9 mouse cellular contexts compared by ENCODE assay signal in genomic region chr8:45885775-45886174, GRCm38 (mm10). TPM values are rescaled to one million over a fixed set of nuclear protein-coding genes. Genes with fewer than 3 reads are reported as not detected.
A peak's percentile ranks its signal among the peaks of the same experiment; 100 is the strongest.
DNase-seq lines count a peak whose midpoint lies in the region; ATAC-seq and TF ChIP-seq lines count a peak whose summit lies in the region.
"Had no signal": no experiment of that assay in that cellular context is flagged by ENCODE, and none has a peak within 500 bp of the region (broad histone marks: within the 10 kb centered on the region; RNA-seq: fewer than 3 reads in every experiment).

No protein-coding gene starts in this region.

- no peaks in the 10 kb centered on the region for H3K9me3 ChIP-seq in heart, embryonic 12.5 days (replicated peaks)
- no peaks in the 10 kb centered on the region for H3K9me3 ChIP-seq in forebrain, embryonic 11.5 days (ENCODE audit: control insufficient read depth, low read length)
- H3K9me3 ChIP-seq in intestine, postnatal 0 days (ENCODE audit: control insufficient read depth): no peaks in the 10 kb centered on the region
- no peaks in the 10 kb centered on the region for H3K9me3 ChIP-seq in neural tube, embryonic 11.5 days (ENCODE audit: control insufficient read depth, low read length)

- peak overlapping the region; percentile 96 for H3K27ac ChIP-seq in heart, embryonic 12.5 days (ENCODE audit: poor library complexity, severe bottlenecking)
- no peak overlapping the region for H3K27ac ChIP-seq in forebrain, embryonic 11.5 days (ENCODE audit: low read depth, low read length)
- peak overlapping the region; percentile 64 for H3K27ac ChIP-seq in intestine, postnatal 0 days (ENCODE audit: low read depth, low read length)
- H3K27ac ChIP-seq in neural tube, embryonic 11.5 days (ENCODE audit: low read depth, low read length): no peak overlapping the region

- peak overlapping the region; percentile 64 for H3K4me3 ChIP-seq in heart, embryonic 12.5 days
- peak overlapping the region; percentile 31 for H3K4me3 ChIP-seq in forebrain, embryonic 11.5 days (ENCODE audit: low read depth, low read length)
- peak overlapping the region; percentile 35 for H3K4me3 ChIP-seq in intestine, postnatal 0 days (ENCODE audit: low read depth, low read length)
- H3K4me3 ChIP-seq in neural tube, embryonic 11.5 days (ENCODE audit: low read depth, low read length): peak overlapping the region; percentile 36

- H3K9ac ChIP-seq in heart, embryonic 12.5 days: peak overlapping the region; percentile 84
- no peak overlapping the region; the same call in 1 of the 2 replicates for H3K9ac ChIP-seq in forebrain, embryonic 11.5 days (ENCODE audit: low read length)
- 0 out of 2 replicates have a peak overlapping the region, but pooled peaks have one; percentile 18 for H3K9ac ChIP-seq in intestine, postnatal 0 days (ENCODE audit: low read depth, low read length)
- peak overlapping the region; percentile 15; the same call in 1 of the 2 replicates for H3K9ac ChIP-seq in neural tube, embryonic 11.5 days (ENCODE audit: low read length)

- peak overlapping the region; percentile 72 for H3K4me2 ChIP-seq in heart, embryonic 12.5 days
- H3K4me2 ChIP-seq in forebrain, embryonic 11.5 days (ENCODE audit: low read depth, low read length, severe bottlenecking): peak overlapping the region; percentile 59
- peak overlapping the region; percentile 68 for H3K4me2 ChIP-seq in intestine, postnatal 0 days (replicated peaks; ENCODE audit: low read depth)
- peak overlapping the region; percentile 73 for H3K4me2 ChIP-seq in neural tube, embryonic 11.5 days (ENCODE audit: low read depth)

- WGBS in heart, embryonic 12.5 days: 5% methylated on average over 2 of the region's 2 CpGs
- WGBS in forebrain, embryonic 11.5 days: 31% methylated on average over 2 of the region's 2 CpGs
- 30% methylated on average over 2 of the region's 2 CpGs for WGBS in intestine, postnatal 0 days
- WGBS in neural tube, embryonic 11.5 days: 34% methylated on average over 2 of the region's 2 CpGs

- no peaks in the 10 kb centered on the region for H3K27me3 ChIP-seq in heart, embryonic 12.5 days (replicated peaks)
- H3K27me3 ChIP-seq in forebrain, embryonic 11.5 days (ENCODE audit: control insufficient read depth, insufficient read depth, low read length): peaks cover 3% of the 10 kb centered on the region; the same call in 1 of the 2 replicates
- H3K27me3 ChIP-seq in intestine, postnatal 0 days (replicated peaks; ENCODE audit: control insufficient read depth, insufficient read depth, low read length): 0 out of 2 replicates have a peak, but pooled peaks cover 5% of the 10 kb centered on the region
- H3K27me3 ChIP-seq in neural tube, embryonic 11.5 days (ENCODE audit: control insufficient read depth, insufficient read depth, low read length): peaks cover 2% of the 10 kb centered on the region; the same call in 1 of the 2 replicates

- ATAC-seq in heart, embryonic 12.5 days (ENCODE audit: insufficient number of reproducible peaks, low FRiP score): peak; percentile 58
- ATAC-seq in forebrain, embryonic 11.5 days (replicated peaks; ENCODE audit: low FRiP score): peak; percentile 53; the same call in 1 of the 2 replicates
- no peak for ATAC-seq in intestine, postnatal 0 days
- peak; percentile 69; the same call in 1 of the 2 replicates for ATAC-seq in neural tube, embryonic 11.5 days (ENCODE audit: insufficient read depth, low FRiP score, low TSS enrichment)

- DNase-seq in heart, adult 9 months (ENCODE audit: low spot score in 2 of 2): no peak
- DNase-seq in forebrain, embryonic 11.5 days (ENCODE audit: low spot score): peak; percentile 52
- no peak for DNase-seq in neural tube, embryonic 11.5 days (ENCODE audit: low spot score)
- DNase-seq in adrenal gland, adult 18-20 months (ENCODE audit: low spot score in 2 of 2): no peak
- no peak for DNase-seq in right cerebral cortex, postnatal 10 days (ENCODE audit: low spot score in 2 of 2)
- no peak for DNase-seq in cerebellum, adult 11-12 months

- peak; percentile 64 for TF ChIP-seq CTCF in intestine, postnatal 0 days (IDR thresholded peaks at IDR 0.05; ENCODE audit: low read depth)

- peaks cover 38% of the 10 kb centered on the region for H3K4me1 ChIP-seq in heart, embryonic 12.5 days (replicated peaks)
- no peaks in the 10 kb centered on the region; the same call in 1 of the 2 replicates for H3K4me1 ChIP-seq in forebrain, embryonic 11.5 days (replicated peaks; ENCODE audit: control insufficient read depth, insufficient read depth, low read length)
- no peaks in the 10 kb centered on the region; the same call in 1 of the 2 replicates for H3K4me1 ChIP-seq in intestine, postnatal 0 days (replicated peaks; ENCODE audit: control insufficient read depth, insufficient read depth, low read length)
- H3K4me1 ChIP-seq in neural tube, embryonic 11.5 days (ENCODE audit: control insufficient read depth, insufficient read depth, low read length): 0 out of 2 replicates have a peak, but pooled peaks cover 4% of the 10 kb centered on the region

- 0 out of 2 replicates have a peak, but pooled peaks cover 2% of the 10 kb centered on the region for H3K36me3 ChIP-seq in heart, embryonic 12.5 days
- no peaks in the 10 kb centered on the region for H3K36me3 ChIP-seq in forebrain, embryonic 11.5 days (ENCODE audit: control insufficient read depth, insufficient read depth, low read length)
- H3K36me3 ChIP-seq in intestine, postnatal 0 days (ENCODE audit: control insufficient read depth, insufficient read depth): no peaks in the 10 kb centered on the region
- H3K36me3 ChIP-seq in neural tube, embryonic 11.5 days (ENCODE audit: control insufficient read depth, insufficient read depth, low read length): no peaks in the 10 kb centered on the region

RNA-seq across cellular contexts. Expression of gene Pdlim3, which starts 0.5 kb away (rescaled TPM):
- 336 and 344 TPM in 2 replicates for polyA plus RNA-seq in heart, embryonic 12.5 days (2016; fragmentation: Nextera tagmentation; extraction: Ambion mirVana)
- 10.0 and 10.3 TPM in 2 replicates for polyA plus RNA-seq in forebrain, embryonic 11.5 days (2014; fragmentation: Nextera tagmentation; extraction: Ambion mirVana)
- polyA plus RNA-seq in intestine, postnatal 0 days (2015; fragmentation: Nextera tagmentation; extraction: Ambion mirVana): 134 and 149 TPM in 2 replicates
- polyA plus RNA-seq in neural tube, embryonic 11.5 days (2014; fragmentation: Nextera tagmentation; extraction: Ambion mirVana): 11.3 and 13.1 TPM in 2 replicates
- total RNA-seq in adrenal gland, adult 18-20 months (2021): 1 to 10 TPM; 1.1 to 2.5 TPM

RNA-seq across cellular contexts. Expression of gene Ccdc110, which starts 48.6 kb away (rescaled TPM):
- 0.06 and 0.20 TPM in 2 replicates for polyA plus RNA-seq in heart, embryonic 12.5 days (2016; fragmentation: Nextera tagmentation; extraction: Ambion mirVana)
- polyA plus RNA-seq in forebrain, embryonic 11.5 days (2014; fragmentation: Nextera tagmentation; extraction: Ambion mirVana): 0.23 TPM in 1 of 2 replicates, not detected in the other
- polyA plus RNA-seq in intestine, postnatal 0 days (2015; fragmentation: Nextera tagmentation; extraction: Ambion mirVana): not detected in 2 replicates
- not detected in 2 replicates for polyA plus RNA-seq in neural tube, embryonic 11.5 days (2014; fragmentation: Nextera tagmentation; extraction: Ambion mirVana)
- not detected for total RNA-seq in adrenal gland, adult 18-20 months (2021)
- total RNA-seq: heart, adult 18-20 months had no signal

Comparison
In these comparisons a context has a peak if more than half of its experiments do, and no peak if none do; other contexts are left out.
1. H3K27ac ChIP-seq: peak in heart, embryonic 12.5 days (single experiment) and intestine, postnatal 0 days (single experiment); none in forebrain, embryonic 11.5 days (single experiment) and neural tube, embryonic 11.5 days (single experiment).
2. Peak in every context shown above with its lines, with median percentiles within 50 percentile points of each other: H3K4me2 ChIP-seq and H3K4me3 ChIP-seq.